Mouse (Mus musculus) liver, adult 2 months (tissue): ENCODE measurements around the gene Wscd1. TPM values are rescaled to one million over a fixed set of nuclear protein-coding genes. Genes with fewer than 3 reads are reported as not detected.
A peak's percentile ranks its signal among the peaks of the same experiment; 100 is the strongest.

Experiments
- DNase-seq: peaks from one replicate; pipeline ENCODE4 v3.0.0-alpha.2; 2011; ENCODE audit warnings: low read depth, low spot score; ENCODE audit errors: extremely low read depth
- H3K27ac ChIP-seq: fragments of 200-500 bp; replicated peaks from 2 replicates; pipeline ENCODE4 v1.5.1; 2012; ENCODE audit warnings: low read depth, mild to moderate bottlenecking, control low read depth, inconsistent platforms, low read length; ENCODE audit not compliant: insufficient read depth
- H3K27me3 ChIP-seq: fragments of 200-500 bp; 2 replicates; pipeline ENCODE4 v1.6.1; 2012; ENCODE audit warnings: mild to moderate bottlenecking, moderate library complexity, low read length, inconsistent platforms; ENCODE audit not compliant: control insufficient read depth, insufficient read depth
- H3K36me3 ChIP-seq: fragments of 200-500 bp; 2 replicates; pipeline ENCODE4 v1.6.1; 2012; ENCODE audit warnings: low read length, inconsistent platforms; ENCODE audit not compliant: control insufficient read depth, insufficient read depth
- H3K4me1 ChIP-seq: fragments of 200-500 bp; 2 replicates; pipeline ENCODE4 v1.6.1; 2011; ENCODE audit warnings: low read length; ENCODE audit not compliant: control insufficient read depth, insufficient read depth
- H3K4me3 ChIP-seq: fragments of 200-500 bp; 2 replicates; pipeline ENCODE4 v1.5.1; 2011; ENCODE audit warnings: low read depth, mild to moderate bottlenecking, control low read depth, low read length, moderate library complexity; ENCODE audit not compliant: insufficient read depth
- H3K79me2 ChIP-seq: fragments of 200-500 bp; 2 replicates; pipeline ENCODE4 v1.6.1; 2012; ENCODE audit warnings: inconsistent platforms, mild to moderate bottlenecking, low read length, moderate library complexity; ENCODE audit not compliant: control insufficient read depth, insufficient read depth
- H3K9ac ChIP-seq: fragments of 200-500 bp; 2 replicates; pipeline ENCODE4 v1.6.1; 2012; ENCODE audit warnings: low read depth, mild to moderate bottlenecking, control low read depth, inconsistent platforms, low read length
- CTCF ChIP-seq: fragments of 200-500 bp; IDR thresholded peaks from 2 replicates; pipeline ENCODE4 v1.5.1; 2011; ENCODE audit warnings: low read depth, low read length, control low read depth
- POLR2A ChIP-seq: fragments of 200-500 bp; IDR thresholded peaks from 2 replicates; pipeline ENCODE4 v1.6.1; 2011; ENCODE audit warnings: low read length, control low read depth; ENCODE audit not compliant: insufficient read depth; ENCODE audit errors: extremely low read depth
- WGBS: fragments of 180-500 bp; shearing (Covaris S2); methylation state at CpG from one replicate; pipeline ENCODE4 v1.1.7; 2018; 5-methylcytosine and 5-hydroxymethylcytosine counted together
- polyA plus RNA-seq: library from polyadenylated mRNA; depleted of rRNA; stranded (reverse); fragments of >200 nt; gene quantifications from 2 replicates; pipeline ENCODE4 v1.2.3, GENCODE M21; 2012
- total RNA-seq: library from RNA; depleted of rRNA; stranded (reverse); fragments of >200 nt; gene quantifications from 2 replicates; pipeline ENCODE4 v1.2.3, GENCODE M21; 2014

The Wscd1 gene
- total and polyA plus RNA-seq, 2 experiments: 0.24 to 0.46 TPM

GRCm38 (mm10) chr11:71811828-71812227 lies 62.1 kb downstream of the Wscd1 start:
- Histone ChIP-seq H3K9ac (no peak overlapping the region), H3K36me3 (no peaks in the 10 kb centered on the region), H3K27me3 (no peaks in the 10 kb centered on the region), H3K79me2 (no peaks in the 10 kb centered on the region), H3K27ac (no peak overlapping the region), H3K4me3 (no peak overlapping the region), H3K4me1 (no peaks in the 10 kb centered on the region)
- DNase-seq: no peak
- 52% methylated on average over 2 of the region's 2 CpGs for WGBS
- TF ChIP-seq POLR2A: no peak
- no peak for TF ChIP-seq CTCF

GRCm38 (mm10) chr11:71812921-71813320 lies 63.2 kb downstream of the Wscd1 start:
- Histone ChIP-seq H3K4me1 (no peaks in the 10 kb centered on the region), H3K27ac (no peak overlapping the region), H3K9ac (no peak overlapping the region), H3K27me3 (no peaks in the 10 kb centered on the region), H3K4me3 (no peak overlapping the region), H3K36me3 (no peaks in the 10 kb centered on the region), H3K79me2 (no peaks in the 10 kb centered on the region)
- TF ChIP-seq CTCF (no peak), POLR2A (no peak)
- DNase-seq: no peak
- 87% methylated on average over 7 of the region's 7 CpGs for WGBS

GRCm38 (mm10) chr11:71814511-71814910 lies 64.8 kb downstream of the Wscd1 start:
- DNase-seq: no peak
- no peak for TF ChIP-seq POLR2A
- no peak for TF ChIP-seq CTCF
- 75% methylated on average over 7 of the region's 7 CpGs for WGBS
- Histone ChIP-seq H3K27me3 (no peaks in the 10 kb centered on the region), H3K36me3 (no peaks in the 10 kb centered on the region), H3K4me1 (peaks cover 3% of the 10 kb centered on the region; the same call in 1 of the 2 replicates), H3K9ac (no peak overlapping the region), H3K4me3 (no peak overlapping the region), H3K27ac (no peak overlapping the region), H3K79me2 (no peaks in the 10 kb centered on the region)

GRCm38 (mm10) chr11:71815326-71815725 lies 65.6 kb downstream of the Wscd1 start:
- H3K4me3 ChIP-seq: no peak overlapping the region
- DNase-seq: no peak
- 84% methylated on average over 6 of the region's 6 CpGs for WGBS
- H3K36me3 ChIP-seq: no peaks in the 10 kb centered on the region
- H3K27ac ChIP-seq: no peak overlapping the region
- H3K9ac ChIP-seq: no peak overlapping the region
- H3K79me2 ChIP-seq: no peaks in the 10 kb centered on the region
- peaks cover 3% of the 10 kb centered on the region; the same call in 1 of the 2 replicates for H3K4me1 ChIP-seq
- H3K27me3 ChIP-seq: no peaks in the 10 kb centered on the region
- no peak for TF ChIP-seq POLR2A
- TF ChIP-seq CTCF: no peak

GRCm38 (mm10) chr11:71816918-71817317 lies 67.2 kb downstream of the Wscd1 start:
- Histone ChIP-seq H3K36me3 (no peaks in the 10 kb centered on the region), H3K79me2 (no peaks in the 10 kb centered on the region), H3K9ac (no peak overlapping the region), H3K27ac (no peak overlapping the region), H3K4me3 (no peak overlapping the region), H3K27me3 (no peaks in the 10 kb centered on the region; the same call in 1 of the 2 replicates), H3K4me1 (peaks cover 3% of the 10 kb centered on the region; the same call in 1 of the 2 replicates)
- TF ChIP-seq POLR2A: no peak
- WGBS: 78% methylated on average over 3 of the region's 3 CpGs
- DNase-seq: no peak

GRCm38 (mm10) chr11:71817341-71817740 lies 67.6 kb downstream of the Wscd1 start:
- no peak overlapping the region for H3K9ac ChIP-seq
- H3K36me3 ChIP-seq: no peaks in the 10 kb centered on the region
- H3K4me1 ChIP-seq: peaks cover 3% of the 10 kb centered on the region; the same call in 1 of the 2 replicates
- TF ChIP-seq CTCF (no peak), POLR2A (no peak)
- no peak overlapping the region for H3K27ac ChIP-seq
- WGBS: 39% methylated on average over 4 of the region's 4 CpGs
- no peak overlapping the region for H3K4me3 ChIP-seq
- no peaks in the 10 kb centered on the region; the same call in 1 of the 2 replicates for H3K27me3 ChIP-seq
- H3K79me2 ChIP-seq: no peaks in the 10 kb centered on the region
- peak; percentile 53 for DNase-seq
